Mouse (Mus musculus): ENCODE results near the gene Pacsin2. TPM values are rescaled to one million over a fixed set of nuclear protein-coding genes. Genes with fewer than 3 reads are reported as not detected.

The Pacsin2 gene
- 33.5 and 35.0 TPM in 2 replicates for polyA plus RNA-seq (2012; rRNA removed)

GRCm38 (mm10) chr15:83464083-83464904, at the start of gene Pacsin2:
Gene Pacsin2 (minus strand): TSS chr15:83464606.

GRCm38 (mm10) chr15:83510805-83511405, 46.5 kb upstream of the Pacsin2 start, which contains the start of gene Ttll1:
Gene Ttll1 (minus strand): TSS chr15:83510893.

GRCm38 (mm10) chr15:83349954-83350711, 114.3 kb downstream of the Pacsin2 start, which contains the start of gene Arfgap3:
Gene Arfgap3 (minus strand): TSS chr15:83350247.

Other genes with a start within 250 kb of the Pacsin2 start
- gene A4galt, start 212.8 kb downstream of the Pacsin2 start, polyA plus RNA-seq (2012; rRNA removed): 20.1 and 26.5 TPM in 2 replicates
- 15.7 and 20.4 TPM in 2 replicates for gene Arfgap3, start 114.4 kb downstream of the Pacsin2 start, polyA plus RNA-seq (2012; rRNA removed)
- gene Ttll1, start 46.3 kb upstream of the Pacsin2 start, polyA plus RNA-seq (2012; rRNA removed): 2.1 and 3.3 TPM in 2 replicates
- 8.3 and 9.7 TPM in 2 replicates for gene Bik, start 62.3 kb upstream of the Pacsin2 start, polyA plus RNA-seq (2012; rRNA removed)
- gene Tspo, start 99.0 kb upstream of the Pacsin2 start, polyA plus RNA-seq (2012; rRNA removed): 429 and 634 TPM in 2 replicates
- gene Mcat, start 99.2 kb upstream of the Pacsin2 start, polyA plus RNA-seq (2012; rRNA removed): 13.6 and 17.0 TPM in 2 replicates
- gene Ttll12, start 130.6 kb upstream of the Pacsin2 start, polyA plus RNA-seq (2012; rRNA removed): 25.0 and 26.0 TPM in 2 replicates